Mouse (Mus musculus) liver, adult 10 weeks (tissue): ENCODE results near the gene Mdk. TPM values are rescaled to one million over a fixed set of nuclear protein-coding genes. Genes with fewer than 3 reads are reported as not detected.

Source experiments
- polyA plus RNA-seq: library from polyadenylated mRNA; stranded (reverse); fragments of 350-450 nt; fragmentation: Illumina TruSeq; extraction: RNeasy Lipid Tissue Mini Kit (QIAGEN cat#74804); gene quantifications from one replicate; pipeline ENCODE4 v1.2.3, GENCODE M21; 2014; ENCODE audit warnings: low read depth, low replicate concordance

The Mdk gene
- not detected for polyA plus RNA-seq

GRCm38 (mm10) chr2:91932160-91932711, at the start of gene Mdk:
Mdk (minus strand) TSS chr2:91932297.

DNA sequence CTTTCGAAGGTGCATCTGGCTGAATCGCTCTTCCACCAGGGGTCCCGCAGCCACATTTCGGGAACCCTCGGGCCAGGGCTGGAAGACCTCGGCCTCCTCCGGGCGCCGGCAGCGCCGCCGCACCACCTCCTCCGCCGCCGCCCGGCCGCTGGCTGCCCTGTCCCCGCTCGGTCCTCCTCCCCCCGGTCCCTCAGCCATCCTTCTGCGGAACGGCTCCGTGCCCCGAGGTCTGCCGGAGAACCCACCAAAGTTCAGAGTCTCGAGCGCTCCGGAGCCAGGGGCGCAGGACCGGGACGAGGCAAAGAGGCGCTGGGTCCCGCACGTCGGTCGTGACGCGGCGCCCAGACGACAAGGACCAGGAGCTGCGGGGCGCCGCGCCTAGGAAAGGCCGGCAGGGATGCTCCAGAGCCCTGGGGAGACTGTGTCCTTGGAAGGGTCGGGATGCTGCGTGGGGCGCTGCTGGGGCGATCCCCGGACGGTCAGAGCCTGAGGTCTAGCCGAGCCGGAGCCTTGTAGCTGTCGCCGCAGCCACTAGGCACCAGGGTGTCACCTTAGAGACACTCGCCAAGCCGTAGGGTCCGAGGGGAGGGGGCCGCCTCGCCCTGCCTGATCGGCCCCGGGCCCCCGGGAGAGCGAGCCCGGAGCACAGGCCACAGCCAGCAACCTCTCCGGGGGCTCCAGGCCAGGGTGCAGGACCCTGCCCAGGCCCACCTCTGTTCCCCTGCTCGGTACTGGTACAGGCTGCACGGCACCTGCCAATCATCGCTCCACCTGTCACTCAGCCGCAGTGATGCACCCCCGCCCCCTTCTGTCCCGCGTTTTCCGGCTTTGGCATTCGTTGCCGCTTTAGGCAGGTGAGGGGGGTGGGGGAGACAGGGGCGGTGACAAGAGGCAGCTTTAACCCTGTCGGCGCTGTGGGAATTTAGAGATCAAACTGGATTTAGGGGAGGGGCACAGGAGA, 43.8 kb upstream of the Mdk start, which contains the start of gene Dgkz:
Gene Dgkz, minus strand, starts transcription at position 284 of the 961 bp plus-strand sequence.

DNA sequence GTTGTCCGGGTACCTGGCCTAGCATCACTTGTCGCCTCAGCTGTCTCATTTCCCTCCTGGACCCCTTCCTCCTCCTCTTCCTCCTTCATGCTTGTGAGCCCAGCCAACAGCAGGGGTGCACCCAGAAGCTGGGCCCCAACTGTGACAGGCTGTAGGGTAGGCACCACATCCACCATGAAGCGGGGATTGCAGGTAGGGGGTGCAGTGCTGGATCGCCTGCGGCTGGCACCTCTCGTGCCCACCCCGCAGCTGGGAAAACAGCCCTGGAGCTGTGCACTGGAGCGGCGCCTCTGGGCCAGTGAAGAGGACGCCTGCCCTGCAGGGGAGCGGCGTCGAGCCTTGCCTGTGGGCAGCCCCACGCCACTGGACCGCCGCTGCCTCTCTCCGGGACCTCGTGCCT, 13.4 kb upstream of the Mdk start, which contains the start of gene Gm9821:
Gene Gm9821, plus strand, starts transcription at position 221 of the 400 bp plus-strand sequence.

DNA sequence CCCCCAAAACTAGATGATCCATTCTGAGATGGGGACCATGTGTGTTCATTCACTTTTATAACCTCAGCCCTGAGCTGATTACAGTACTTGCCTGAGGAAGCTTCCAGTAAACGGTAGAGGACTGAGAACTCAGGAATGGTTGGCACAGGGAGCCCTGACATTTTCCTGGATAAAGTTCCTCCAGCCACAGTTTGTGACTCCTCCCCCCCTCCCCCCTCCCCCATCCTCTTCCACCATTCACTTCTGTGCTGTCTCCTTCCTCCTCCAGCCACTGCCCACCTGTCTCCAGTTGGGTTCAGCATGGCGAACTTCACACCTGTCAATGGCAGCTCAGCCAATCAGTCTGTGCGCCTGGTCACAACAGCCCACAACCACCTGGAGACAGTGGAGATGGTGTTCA, 5.1 kb downstream of the Mdk start, which contains the start of gene Chrm4:
Gene Chrm4, plus strand, starts transcription at position 301 of the 400 bp plus-strand sequence.

Other genes with a start within 250 kb of the Mdk start
- gene Atg13, start 221.7 kb downstream of the Mdk start, polyA plus RNA-seq = 14.6 TPM
- gene Harbi1, start 221.4 kb downstream of the Mdk start, polyA plus RNA-seq = 19.9 TPM
- gene Ambra1, start 202.2 kb downstream of the Mdk start, polyA plus RNA-seq = 2.9 TPM
- not detected for gene Chrm4, start 5.0 kb downstream of the Mdk start, polyA plus RNA-seq
- not detected for gene Gm9821, start 13.4 kb upstream of the Mdk start, polyA plus RNA-seq
- gene Dgkz, start 43.6 kb upstream of the Mdk start, polyA plus RNA-seq = 2.0 TPM
- 0.53 TPM for gene Creb3l1, start 92.2 kb upstream of the Mdk start, polyA plus RNA-seq
- 14.7 TPM for gene Phf21a, start 160.8 kb upstream of the Mdk start, polyA plus RNA-seq